Mouse (Mus musculus): Measurements from ENCODE around the gene Tnnt1. TPM values are rescaled to one million over a fixed set of nuclear protein-coding genes. Genes with fewer than 3 reads are reported as not detected.

Gene Tnnt1
- polyA plus RNA-seq, 1 experiment: 0.28 TPM

GRCm38 (mm10) chr7:4523205-4524130 lies 7.3 kb upstream of the Tnnt1 start:
- peaks cover 26% of the 10 kb centered on the region for H3K4me1 ChIP-seq (ENCODE audit: control insufficient read depth)
- no peak overlapping the region for H3K4me3 ChIP-seq (replicated peaks)
- peaks cover 23% of the 10 kb centered on the region for H3K27me3 ChIP-seq (ENCODE audit: control insufficient read depth)
- H3K9me3 ChIP-seq (ENCODE audit: control insufficient read depth, low read length): no peaks in the 10 kb centered on the region
- H3K36me3 ChIP-seq (ENCODE audit: control insufficient read depth): no peaks in the 10 kb centered on the region
- TF ChIP-seq GATA1 (IDR thresholded peaks at IDR 0.05; ENCODE audit: low read length): no peak
- no peak for TF ChIP-seq TAL1 (IDR thresholded peaks at IDR 0.05; ENCODE audit: low read length)

- H3K4me3 ChIP-seq (replicated peaks): no peak overlapping the region
- peaks cover 24% of the 10 kb centered on the region for H3K4me1 ChIP-seq (ENCODE audit: control insufficient read depth)
- H3K36me3 ChIP-seq (ENCODE audit: control insufficient read depth): no peaks in the 10 kb centered on the region
- peaks cover 16% of the 10 kb centered on the region for H3K27me3 ChIP-seq (ENCODE audit: control insufficient read depth)
- TF ChIP-seq TAL1 (IDR thresholded peaks at IDR 0.05; ENCODE audit: low read length) (no peak), GATA1 (IDR thresholded peaks at IDR 0.05; ENCODE audit: low read length) (no peak)
- no peaks in the 10 kb centered on the region for H3K9me3 ChIP-seq (ENCODE audit: control insufficient read depth, low read length)
These were observed 6.1 kb upstream of the Tnnt1 start for GRCm38 (mm10) chr7:4522292-4522691.

- H3K9me3 ChIP-seq (ENCODE audit: control insufficient read depth, low read length): no peaks in the 10 kb centered on the region
- no peak for TF ChIP-seq GATA1 (IDR thresholded peaks at IDR 0.05; ENCODE audit: low read length)
- no peak for TF ChIP-seq TAL1 (IDR thresholded peaks at IDR 0.05; ENCODE audit: low read length)
- H3K4me1 ChIP-seq (ENCODE audit: control insufficient read depth): peaks cover 17% of the 10 kb centered on the region
- no peaks in the 10 kb centered on the region for H3K36me3 ChIP-seq (ENCODE audit: control insufficient read depth)
- no peak overlapping the region for H3K4me3 ChIP-seq (replicated peaks)
- peaks cover 10% of the 10 kb centered on the region for H3K27me3 ChIP-seq (ENCODE audit: control insufficient read depth)
These were observed 5.2 kb upstream of the Tnnt1 start for GRCm38 (mm10) chr7:4521231-4522003.

GRCm38 (mm10) chr7:4518487-4518886 lies 2.3 kb upstream of the Tnnt1 start:
- H3K9me3 ChIP-seq (ENCODE audit: control insufficient read depth, low read length): no peaks in the 10 kb centered on the region
- peaks cover 10% of the 10 kb centered on the region for H3K27me3 ChIP-seq (ENCODE audit: control insufficient read depth)
- H3K4me1 ChIP-seq (ENCODE audit: control insufficient read depth): peaks cover 13% of the 10 kb centered on the region
- TF ChIP-seq GATA1 (IDR thresholded peaks at IDR 0.05; ENCODE audit: low read length) (no peak), TAL1 (IDR thresholded peaks at IDR 0.05; ENCODE audit: low read length) (no peak)
- H3K4me3 ChIP-seq (replicated peaks): no peak overlapping the region
- H3K36me3 ChIP-seq (ENCODE audit: control insufficient read depth): no peaks in the 10 kb centered on the region

GRCm38 (mm10) chr7:4515853-4516252 lies 329 bp downstream of the Tnnt1 start:
- Histone ChIP-seq H3K4me3 (replicated peaks) (no peak overlapping the region), H3K27me3 (ENCODE audit: control insufficient read depth) (peaks cover 7% of the 10 kb centered on the region), H3K4me1 (ENCODE audit: control insufficient read depth) (peaks cover 7% of the 10 kb centered on the region), H3K9me3 (ENCODE audit: control insufficient read depth, low read length) (no peaks in the 10 kb centered on the region), H3K36me3 (ENCODE audit: control insufficient read depth) (no peaks in the 10 kb centered on the region)
- TF ChIP-seq TAL1 (IDR thresholded peaks at IDR 0.05; ENCODE audit: low read length) (no peak), GATA1 (IDR thresholded peaks at IDR 0.05; ENCODE audit: low read length) (no peak)

GRCm38 (mm10) chr7:4513829-4514712 lies 2.1 kb downstream of the Tnnt1 start:
- no peaks in the 10 kb centered on the region for H3K27me3 ChIP-seq (ENCODE audit: control insufficient read depth)
- no peak overlapping the region for H3K4me3 ChIP-seq (replicated peaks)
- H3K9me3 ChIP-seq (ENCODE audit: control insufficient read depth, low read length): no peaks in the 10 kb centered on the region
- no peak for TF ChIP-seq GATA1 (IDR thresholded peaks at IDR 0.05; ENCODE audit: low read length)
- no peak for TF ChIP-seq TAL1 (IDR thresholded peaks at IDR 0.05; ENCODE audit: low read length)
- H3K36me3 ChIP-seq (ENCODE audit: control insufficient read depth): no peaks in the 10 kb centered on the region
- H3K4me1 ChIP-seq (ENCODE audit: control insufficient read depth): peaks cover 15% of the 10 kb centered on the region

GRCm38 (mm10) chr7:4513236-4513635 lies 2.9 kb downstream of the Tnnt1 start:
- Histone ChIP-seq H3K4me1 (ENCODE audit: control insufficient read depth) (peaks cover 15% of the 10 kb centered on the region), H3K27me3 (ENCODE audit: control insufficient read depth) (no peaks in the 10 kb centered on the region), H3K4me3 (replicated peaks) (no peak overlapping the region), H3K36me3 (ENCODE audit: control insufficient read depth) (no peaks in the 10 kb centered on the region), H3K9me3 (ENCODE audit: control insufficient read depth, low read length) (no peaks in the 10 kb centered on the region)
- TF ChIP-seq GATA1 (IDR thresholded peaks at IDR 0.05; ENCODE audit: low read length): no peak
- TF ChIP-seq TAL1 (IDR thresholded peaks at IDR 0.05; ENCODE audit: low read length): no peak

- TF ChIP-seq GATA1 (IDR thresholded peaks at IDR 0.05; ENCODE audit: low read length): no peak
- no peak for TF ChIP-seq TAL1 (IDR thresholded peaks at IDR 0.05; ENCODE audit: low read length)
- Histone ChIP-seq H3K36me3 (ENCODE audit: control insufficient read depth) (no peaks in the 10 kb centered on the region), H3K4me3 (replicated peaks) (no peak overlapping the region), H3K9me3 (ENCODE audit: control insufficient read depth, low read length) (no peaks in the 10 kb centered on the region), H3K4me1 (ENCODE audit: control insufficient read depth) (peaks cover 26% of the 10 kb centered on the region), H3K27me3 (ENCODE audit: control insufficient read depth) (no peaks in the 10 kb centered on the region)
These were observed 4.5 kb downstream of the Tnnt1 start for GRCm38 (mm10) chr7:4511489-4512224.
